Mouse (Mus musculus) common myeloid progenitor, adult 5-6 weeks (primary cell): Measurements from ENCODE around the gene Spocd1. TPM values are rescaled to one million over a fixed set of nuclear protein-coding genes. Genes with fewer than 3 reads are reported as not detected.

ENCODE experiments used
- ATAC-seq: replicated peaks from 2 replicates; pipeline ENCODE4 v1.8.0; 2016; ENCODE audit warnings: low read depth, mild to moderate bottlenecking, moderate TSS enrichment, inconsistent platforms; ENCODE audit not compliant: poor library complexity, severe bottlenecking
- total RNA-seq: library from RNA; stranded (forward); fragments of 200-1000, 187-1606 nt; gene quantifications from 2 replicates; pipeline ENCODE4 v1.2.3, GENCODE M21; 2017

Spocd1 gene
- 0.05 TPM in 1 of 2 replicates, not detected in the other for total RNA-seq

DNA sequence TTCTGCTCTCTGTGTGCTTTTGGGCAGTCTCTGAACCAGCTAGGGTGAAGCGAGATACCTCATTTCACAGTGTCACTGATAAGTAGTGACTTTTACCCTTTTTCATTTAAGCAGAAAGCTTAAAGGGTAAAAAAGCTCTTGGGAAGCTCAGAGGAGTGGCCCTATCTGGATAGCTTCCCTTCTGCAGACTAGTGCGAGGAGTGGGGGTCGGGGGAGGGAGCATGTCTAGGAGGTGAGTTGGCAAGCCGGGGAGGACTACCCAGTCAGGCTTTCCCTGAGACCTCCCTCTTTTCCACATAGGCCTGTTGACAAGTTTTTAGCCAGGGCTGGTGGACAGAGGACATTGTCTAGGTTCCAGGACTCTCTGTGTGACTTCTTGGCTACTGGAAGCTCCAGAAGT lies at the start of gene Spocd1:
TSS of gene Spocd1 (plus strand) at position 301 of the 400 bp plus-strand sequence.
- no peak for ATAC-seq

DNA sequence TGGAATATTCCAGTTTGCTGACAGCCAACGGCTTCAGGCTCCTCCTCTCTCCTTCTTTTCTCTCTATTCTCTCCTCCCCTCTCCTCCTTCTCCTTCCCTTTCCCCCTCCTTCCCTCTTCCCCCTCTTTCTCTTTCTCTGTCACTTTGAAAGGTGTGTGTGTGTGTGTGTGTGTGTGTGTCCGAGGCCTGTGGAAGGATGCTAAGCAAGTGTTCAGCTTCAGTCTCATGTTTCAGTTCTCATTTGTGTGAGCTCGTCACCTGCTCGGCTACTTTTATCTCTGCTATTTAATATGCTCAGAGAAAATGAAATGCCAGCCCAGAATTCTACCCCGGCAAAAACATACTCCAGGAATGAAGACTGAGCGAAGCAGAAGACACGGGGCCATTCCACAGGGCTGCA lies 48.4 kb upstream of the Spocd1 start:
- ATAC-seq = no peak

DNA sequence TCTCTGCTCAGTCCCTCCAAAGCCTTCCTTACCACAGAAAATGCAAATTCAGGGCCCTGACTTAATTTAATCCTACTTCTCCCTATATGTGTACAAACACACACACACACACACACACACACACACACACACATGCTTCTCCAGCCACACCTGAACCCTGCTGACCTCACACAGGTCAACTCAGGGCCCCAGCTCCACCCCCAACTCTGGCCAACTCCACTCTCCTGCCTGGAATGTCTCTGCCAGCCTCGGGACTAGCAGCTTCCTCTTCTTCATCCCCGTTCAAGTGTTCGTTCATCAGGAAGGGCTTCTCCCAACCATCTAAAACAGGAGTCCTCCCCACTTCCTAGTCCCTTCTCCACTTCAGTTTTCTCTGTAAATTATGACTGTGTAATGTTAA lies 47.4 kb upstream of the Spocd1 start:
- ATAC-seq = no peak

DNA sequence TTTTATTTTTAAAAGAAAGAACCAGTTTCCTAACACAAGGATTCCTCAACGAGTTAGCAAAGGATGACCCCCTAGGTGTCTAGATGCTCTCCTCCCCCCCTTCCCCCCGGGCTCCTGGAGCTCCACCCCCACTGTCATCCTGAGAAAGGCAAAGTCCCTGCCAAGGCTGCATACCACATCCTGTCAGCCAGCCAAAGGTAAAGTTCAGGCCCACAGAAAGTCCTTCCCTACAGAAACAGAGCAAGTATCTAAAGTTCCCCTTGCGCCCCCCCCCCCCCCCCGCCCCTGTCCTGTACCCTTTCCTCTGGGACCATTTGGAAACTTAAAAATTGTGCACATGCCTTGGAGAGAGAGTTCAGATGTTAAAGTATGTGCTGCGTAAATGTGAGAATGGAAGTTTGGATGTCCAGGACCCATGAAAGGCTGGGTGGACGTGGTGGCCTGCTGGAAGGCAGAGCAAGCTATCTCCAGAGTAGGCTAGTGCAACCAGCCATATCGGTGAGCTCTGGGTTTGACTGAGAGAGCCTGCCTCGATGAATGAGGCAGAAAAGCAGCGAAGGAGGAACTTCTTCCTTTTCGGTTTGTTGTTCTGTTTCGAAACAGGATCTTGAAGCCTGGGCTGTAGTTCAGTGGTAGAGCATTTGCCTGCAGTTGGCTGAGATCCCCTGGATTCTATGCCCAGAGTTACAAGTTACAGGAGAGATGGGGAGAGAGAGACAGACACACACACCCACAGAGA lies 46.3 kb upstream of the Spocd1 start:
- ATAC-seq = peak; percentile 89

DNA sequence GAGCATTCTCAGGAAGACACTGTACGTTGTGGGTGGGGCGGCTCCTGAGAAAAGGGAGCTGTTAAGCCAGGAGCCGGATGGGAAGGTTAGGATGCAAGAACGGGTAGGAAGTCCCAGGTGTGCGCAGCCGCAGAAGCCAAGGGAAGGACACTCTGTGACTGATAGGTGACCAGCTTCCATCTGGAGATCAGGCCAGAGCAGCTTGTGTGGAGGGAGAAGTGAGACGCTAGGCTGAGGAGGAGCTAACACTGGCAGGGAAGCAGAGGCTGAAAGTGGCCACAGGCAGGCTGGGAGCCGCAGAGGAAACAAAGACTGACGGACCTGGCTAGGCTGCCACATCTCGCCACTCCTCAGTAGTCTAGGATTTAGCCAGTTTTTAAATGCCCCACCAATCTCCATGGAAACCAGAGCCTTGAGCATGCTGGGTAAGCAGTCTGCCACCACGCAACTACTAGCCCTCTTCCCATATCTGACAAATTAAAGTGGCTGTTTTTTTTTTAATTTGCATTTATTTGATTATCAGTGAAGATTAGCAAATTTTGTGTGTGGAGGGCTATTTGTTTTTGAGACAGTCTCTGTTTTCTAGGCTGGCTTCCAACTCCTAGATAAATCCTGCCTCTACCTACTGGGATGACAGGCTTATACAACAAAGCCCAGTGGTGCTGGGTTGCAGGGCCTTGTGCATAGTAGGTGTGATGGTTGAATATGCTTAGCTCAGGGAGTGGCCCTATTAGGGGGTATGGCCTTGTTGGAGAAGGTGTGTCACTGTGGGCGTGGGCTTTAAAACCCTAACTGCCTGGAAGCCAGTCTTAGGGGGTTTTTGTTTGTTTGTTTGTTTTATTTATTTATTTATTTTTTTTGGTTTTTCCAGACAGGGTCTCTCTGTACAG lies 44.8 kb upstream of the Spocd1 start:
- peak; percentile 63 for ATAC-seq

DNA sequence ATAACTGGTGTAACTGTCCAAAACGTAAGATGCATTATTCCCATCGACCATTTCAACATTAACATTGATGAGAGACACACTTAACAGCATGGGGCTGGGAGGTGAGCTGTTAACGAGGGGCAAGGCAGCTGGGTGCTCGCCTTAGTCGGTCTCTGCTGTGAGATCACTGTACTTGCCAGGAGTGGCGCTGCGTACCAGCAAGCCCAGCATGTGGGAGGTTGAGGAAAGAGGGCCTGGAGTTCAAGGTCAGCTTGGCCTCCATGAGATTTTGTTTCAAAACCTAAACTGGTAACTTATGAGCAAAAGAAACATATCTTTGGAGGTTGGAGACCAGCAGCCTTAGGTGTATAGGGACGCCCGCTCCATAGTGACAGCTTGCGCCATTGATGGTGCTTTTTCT lies 39.4 kb upstream of the Spocd1 start:
- ATAC-seq = no peak

DNA sequence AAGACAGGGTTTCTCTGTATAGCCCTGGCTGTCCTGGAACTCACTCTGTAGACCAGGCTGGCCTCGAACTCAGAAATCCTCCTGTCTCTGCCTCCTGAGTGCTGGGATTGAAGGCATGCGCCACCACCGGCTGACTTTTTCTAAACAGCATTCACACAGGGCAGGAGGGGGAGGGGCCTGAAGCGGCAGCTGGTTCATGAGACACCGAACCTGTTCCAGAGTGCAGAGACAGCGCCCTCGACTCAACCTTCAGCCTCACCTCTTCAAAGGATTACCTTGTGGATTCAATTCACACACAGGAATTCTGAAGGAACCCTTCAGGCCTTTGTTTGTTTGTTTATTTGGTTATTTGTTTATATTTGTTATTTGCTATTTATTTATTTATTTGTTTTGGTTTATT lies 39.0 kb upstream of the Spocd1 start:
- ATAC-seq = no peak

DNA sequence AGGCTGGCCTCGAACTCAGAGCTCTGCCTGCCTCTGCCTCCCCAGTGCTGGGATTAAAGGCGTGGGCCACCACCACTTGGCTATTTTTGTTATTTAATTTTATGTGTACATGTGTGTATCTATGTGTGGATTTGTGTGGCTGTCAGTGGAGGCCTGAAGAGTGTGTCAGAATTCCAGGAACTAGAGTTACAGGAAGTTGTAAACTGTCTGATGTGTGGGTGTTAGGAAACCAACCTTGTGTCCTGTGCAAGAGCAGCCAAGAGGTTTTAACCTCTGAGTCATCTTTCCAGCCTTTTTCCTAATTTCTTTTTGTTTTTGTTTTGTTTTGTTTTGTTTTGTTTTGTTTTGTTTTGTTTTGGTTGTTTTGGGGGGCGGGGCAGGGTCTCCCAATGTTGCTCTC lies 34.2 kb upstream of the Spocd1 start:
- ATAC-seq = no peak

DNA sequence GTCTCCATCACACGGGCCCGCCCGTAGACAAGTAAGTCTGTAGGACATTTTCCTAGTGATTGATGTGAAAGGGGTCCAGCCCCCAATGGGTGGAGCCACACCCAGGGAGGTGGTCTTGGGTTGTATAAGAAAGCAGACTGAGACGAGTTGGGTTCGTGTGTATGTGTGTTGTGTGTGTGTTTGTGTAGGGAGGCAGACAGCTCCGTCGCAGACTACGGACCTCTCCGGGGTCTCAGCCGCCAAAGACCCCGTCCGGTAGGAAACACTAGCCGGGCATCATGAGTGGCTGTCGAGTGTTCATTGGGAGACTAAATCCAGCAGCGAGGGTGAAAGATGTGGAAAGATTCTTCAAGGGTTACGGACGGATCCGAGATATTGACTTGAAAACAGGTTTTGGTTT lies 30.2 kb upstream of the Spocd1 start:
- peak; percentile 78 for ATAC-seq

DNA sequence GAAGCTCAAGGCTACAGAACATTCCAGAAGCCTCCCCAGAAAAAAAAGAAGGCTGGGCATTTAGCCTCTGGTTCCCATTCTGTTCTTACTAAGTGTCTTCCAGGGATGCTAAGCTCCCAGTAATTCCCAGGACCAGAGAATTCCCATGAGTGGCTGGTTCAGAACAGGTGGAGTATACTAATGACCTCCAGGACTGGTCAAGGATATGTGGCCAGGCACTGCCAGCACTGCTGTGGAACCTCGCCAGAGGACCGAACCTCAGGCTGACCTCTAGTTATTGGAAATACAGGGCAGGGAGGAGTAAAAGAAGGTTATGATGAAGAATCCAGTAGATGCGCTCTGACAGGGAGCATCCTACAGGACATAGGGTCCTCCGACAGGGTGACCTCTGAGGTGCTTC lies 26.7 kb upstream of the Spocd1 start:
- ATAC-seq = no peak

DNA sequence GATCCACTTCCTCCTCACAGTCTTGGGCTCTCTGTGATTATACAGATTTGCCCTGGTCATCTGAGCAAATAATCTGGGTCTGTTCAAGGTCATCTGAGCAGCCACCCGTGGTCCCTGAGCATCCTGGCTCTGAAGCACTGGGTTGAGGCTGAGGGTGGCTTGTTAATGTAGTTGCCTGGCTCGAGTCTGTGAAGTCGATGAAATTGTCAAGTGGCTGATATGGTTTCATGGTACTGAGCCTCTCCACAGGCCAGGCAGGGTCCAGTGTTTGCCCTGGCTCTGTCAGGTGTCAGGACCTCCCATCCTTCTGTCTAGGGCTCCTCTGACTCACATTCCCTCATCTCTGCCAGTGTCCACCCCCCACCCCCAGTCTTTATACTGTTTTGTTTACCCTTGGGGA lies 25.5 kb upstream of the Spocd1 start:
- ATAC-seq = no peak

DNA sequence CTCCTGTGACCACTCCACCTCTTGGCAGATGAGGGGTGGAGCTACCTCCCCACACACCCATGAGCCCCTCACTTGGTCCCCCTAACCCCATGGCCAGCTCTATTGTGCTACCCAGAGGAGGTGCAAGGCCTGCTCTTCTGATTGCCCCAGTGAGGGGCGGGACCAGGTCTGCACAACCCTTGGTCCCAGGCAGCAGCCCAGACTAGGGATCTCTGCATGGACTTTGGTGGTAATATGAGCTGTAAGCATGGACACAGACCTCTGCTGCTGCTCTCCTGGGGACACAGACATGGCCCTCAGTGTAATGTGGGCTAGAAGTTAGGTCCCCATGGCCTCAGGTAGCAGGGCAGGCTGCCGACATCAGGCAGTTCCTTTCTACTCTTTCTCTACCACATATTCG lies 24.0 kb upstream of the Spocd1 start:
- ATAC-seq = no peak

DNA sequence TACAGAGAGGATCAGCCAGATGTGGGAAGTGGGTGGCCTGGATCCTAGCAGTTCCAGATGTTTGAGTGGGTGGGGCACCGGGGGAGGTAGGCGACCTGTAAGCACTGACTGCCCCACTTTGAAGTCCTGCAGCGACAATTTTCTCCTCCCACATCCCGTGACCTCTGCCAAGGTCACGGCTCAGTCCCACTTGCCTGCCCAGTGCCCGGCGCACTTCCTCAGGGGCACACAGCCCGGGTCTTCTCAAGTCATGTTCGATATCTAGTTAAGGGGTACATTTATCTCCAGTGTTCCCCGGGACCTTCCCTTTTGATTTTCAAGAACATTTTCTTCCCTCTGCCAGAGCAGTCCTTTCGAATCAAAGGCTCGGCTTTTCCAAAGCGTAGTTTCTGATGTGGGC lies 23.0 kb upstream of the Spocd1 start:
- ATAC-seq = no peak

DNA sequence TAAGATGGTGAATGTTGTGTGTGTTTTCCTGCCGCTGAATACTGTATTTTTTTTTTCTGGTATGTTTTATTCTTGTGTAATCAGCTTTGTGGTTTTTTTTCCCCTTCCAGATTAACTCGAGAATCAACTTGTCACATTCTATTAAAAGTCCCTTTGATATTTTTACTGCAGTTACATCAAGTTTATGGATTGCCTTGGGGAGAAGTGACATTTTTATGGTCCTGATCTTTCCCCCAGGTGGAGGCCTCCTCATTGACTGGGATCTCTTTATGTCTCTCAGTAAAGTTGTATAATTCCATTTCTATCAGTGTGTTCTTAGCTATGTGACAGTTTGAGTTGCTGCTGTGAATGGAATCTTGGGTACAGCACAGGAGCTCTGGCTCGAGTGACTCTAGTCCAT lies 20.2 kb upstream of the Spocd1 start:
- ATAC-seq = no peak

DNA sequence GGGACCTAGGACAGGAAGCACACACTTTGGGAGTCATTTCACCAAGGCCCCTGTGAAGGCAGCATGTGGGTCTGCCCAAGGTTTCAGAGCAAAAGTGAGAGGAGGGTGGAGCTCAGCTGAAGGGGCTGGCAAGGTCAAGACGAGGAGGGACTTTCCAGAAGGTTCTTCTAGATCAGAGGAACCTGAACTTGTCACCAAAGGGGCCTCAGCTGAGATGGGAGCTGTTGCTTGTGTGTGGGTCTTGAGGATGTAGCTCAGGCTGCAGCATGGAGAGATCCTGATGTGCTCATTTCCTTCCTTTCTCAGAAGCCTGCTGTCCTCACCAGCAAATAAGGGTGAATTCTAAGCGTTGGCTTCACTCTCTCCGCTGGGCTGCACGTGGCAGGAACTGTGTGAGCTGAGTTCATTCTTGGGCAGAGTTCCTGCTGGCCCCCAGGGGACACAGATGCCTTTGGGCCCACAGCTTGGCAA lies 19.8 kb upstream of the Spocd1 start:
- peak; percentile 12; the same call in 1 of the 2 replicates for ATAC-seq

DNA sequence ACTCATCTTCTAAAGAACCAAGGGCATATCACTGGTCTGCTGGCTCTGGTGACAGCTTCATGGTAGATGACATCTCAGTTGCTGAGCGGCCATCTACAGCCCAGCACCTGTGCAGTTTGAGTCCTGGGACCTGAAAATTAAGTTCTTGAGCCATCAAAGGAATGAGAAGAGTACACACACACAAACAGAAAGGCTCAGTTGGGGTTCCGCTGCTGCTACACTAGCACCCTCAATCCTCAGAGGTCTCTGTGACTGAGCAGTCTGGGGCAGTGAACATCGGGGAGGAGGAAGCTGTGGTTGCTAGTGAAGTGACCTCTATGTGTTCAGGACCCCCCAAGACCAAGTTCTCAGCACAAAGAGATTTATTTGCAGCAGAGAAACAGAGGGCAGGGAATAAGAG lies 16.1 kb upstream of the Spocd1 start:
- no peak for ATAC-seq

DNA sequence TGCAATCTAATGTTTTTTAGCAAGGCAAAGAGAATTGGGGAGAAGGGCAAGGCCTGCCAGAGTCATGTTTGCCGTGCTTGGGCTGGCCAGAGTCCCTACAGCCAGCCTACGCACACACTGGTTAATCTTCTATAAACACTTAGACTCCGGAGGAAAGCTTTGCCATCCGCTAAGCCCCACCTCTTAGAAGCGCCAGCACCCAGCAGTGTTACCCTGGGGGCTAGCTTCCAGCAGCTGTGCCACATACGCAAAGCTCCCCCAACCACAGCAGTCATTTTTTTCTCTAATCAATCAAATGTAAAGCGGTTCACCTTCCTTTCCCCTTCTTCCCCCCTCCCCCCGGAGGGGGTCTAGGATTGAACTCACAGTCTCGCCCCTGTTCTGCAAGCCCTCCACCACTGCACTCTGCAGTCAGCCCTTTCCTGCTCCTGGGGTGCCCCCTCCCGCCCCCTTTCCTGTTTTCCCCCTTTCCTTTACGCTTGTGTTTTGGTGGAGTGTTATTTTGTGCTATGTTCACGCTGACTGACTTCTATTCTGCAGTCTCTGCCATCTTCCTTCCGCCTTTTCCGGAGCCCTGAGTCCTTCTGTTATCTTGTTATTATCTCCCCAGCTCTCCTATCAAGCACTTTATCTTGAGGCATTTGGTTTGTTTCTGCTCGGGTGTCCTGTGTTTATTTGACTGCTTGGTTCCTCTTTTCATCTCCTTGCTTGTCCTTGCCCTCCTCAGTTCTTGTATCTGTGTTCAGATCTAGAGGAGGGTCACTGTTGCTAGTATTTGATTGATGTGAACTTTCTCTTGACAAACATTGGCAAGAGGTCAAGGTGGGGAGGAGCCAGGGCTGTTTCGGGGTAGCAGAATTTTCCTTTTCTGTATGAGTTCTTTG lies 15.0 kb upstream of the Spocd1 start:
- ATAC-seq = peak; percentile 71

DNA sequence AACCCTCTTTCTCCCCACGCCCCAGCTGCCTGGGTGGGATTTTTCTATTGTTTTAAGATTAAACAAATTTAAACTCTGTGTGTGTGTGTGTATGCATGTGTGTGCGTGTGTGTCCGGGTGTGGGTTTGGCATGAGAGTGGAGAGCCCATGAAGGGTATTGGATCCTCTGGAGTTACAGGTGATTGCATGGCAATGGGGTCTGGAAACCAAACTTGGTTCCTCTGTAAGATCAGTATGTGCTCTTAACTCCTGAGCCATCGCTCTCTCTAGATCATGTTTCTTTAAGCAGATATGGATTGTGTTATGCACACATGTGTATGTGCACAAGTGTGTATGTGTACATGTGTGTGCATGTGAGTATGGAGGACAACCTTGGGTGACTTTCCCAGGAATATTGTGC lies 14.4 kb upstream of the Spocd1 start:
- no peak for ATAC-seq

DNA sequence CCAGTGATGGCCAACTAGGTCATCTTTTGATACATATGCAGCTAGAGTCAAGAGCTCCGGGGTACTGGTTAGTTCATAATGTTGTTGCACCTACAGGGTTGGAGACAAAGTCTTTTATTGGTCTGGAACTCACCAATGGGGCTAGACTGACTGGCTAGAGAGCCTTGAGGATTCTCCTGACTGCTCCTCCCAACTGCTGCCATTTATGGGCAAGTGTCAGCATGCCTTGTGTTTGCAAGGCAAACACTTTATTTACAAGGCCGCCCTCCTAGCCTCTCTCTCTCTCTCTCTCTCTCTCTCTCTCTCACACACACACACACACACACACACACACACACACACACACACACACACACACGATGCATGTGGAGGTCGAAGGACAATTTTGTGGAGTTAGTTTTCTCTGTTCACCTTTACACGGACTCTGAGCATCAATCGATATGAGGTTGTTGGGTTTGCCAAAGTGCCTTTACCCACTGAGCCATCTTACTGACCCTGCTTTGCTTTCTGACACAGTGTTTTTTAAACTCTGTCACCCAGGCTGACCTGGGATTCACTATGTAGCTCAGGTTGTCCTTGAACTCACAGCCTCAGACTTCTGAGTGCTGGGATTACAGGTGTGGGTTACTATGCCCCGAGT lies 13.6 kb upstream of the Spocd1 start:
- ATAC-seq = no peak

DNA sequence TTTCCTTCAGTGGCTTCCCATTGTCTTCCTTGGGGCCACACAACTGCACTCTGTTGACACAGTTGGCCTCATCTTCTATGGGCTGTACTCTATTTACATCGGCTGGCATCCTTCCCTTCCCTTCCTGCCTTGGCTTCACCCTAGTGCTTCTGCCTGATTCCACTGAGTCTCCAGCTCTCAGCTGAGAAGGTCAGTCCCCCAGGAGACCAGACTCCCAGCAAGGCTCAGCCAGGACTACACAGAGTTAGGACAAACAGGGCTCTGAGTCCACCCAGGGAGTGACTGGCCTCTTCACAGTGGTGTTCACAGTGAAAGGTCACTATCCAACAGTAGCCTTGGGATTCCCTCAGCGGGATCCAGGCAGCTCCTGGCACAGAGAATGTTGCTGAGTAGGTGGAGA lies 12.9 kb upstream of the Spocd1 start:
- no peak for ATAC-seq
